Mouse (Mus musculus): ENCODE results near the gene Mars.
"Not testable (repeated sequence)": the region's sequence is repeated elsewhere in the genome, so short reads cannot be mapped to it uniquely, and the experiment has no call there.

Mars gene

DNA sequence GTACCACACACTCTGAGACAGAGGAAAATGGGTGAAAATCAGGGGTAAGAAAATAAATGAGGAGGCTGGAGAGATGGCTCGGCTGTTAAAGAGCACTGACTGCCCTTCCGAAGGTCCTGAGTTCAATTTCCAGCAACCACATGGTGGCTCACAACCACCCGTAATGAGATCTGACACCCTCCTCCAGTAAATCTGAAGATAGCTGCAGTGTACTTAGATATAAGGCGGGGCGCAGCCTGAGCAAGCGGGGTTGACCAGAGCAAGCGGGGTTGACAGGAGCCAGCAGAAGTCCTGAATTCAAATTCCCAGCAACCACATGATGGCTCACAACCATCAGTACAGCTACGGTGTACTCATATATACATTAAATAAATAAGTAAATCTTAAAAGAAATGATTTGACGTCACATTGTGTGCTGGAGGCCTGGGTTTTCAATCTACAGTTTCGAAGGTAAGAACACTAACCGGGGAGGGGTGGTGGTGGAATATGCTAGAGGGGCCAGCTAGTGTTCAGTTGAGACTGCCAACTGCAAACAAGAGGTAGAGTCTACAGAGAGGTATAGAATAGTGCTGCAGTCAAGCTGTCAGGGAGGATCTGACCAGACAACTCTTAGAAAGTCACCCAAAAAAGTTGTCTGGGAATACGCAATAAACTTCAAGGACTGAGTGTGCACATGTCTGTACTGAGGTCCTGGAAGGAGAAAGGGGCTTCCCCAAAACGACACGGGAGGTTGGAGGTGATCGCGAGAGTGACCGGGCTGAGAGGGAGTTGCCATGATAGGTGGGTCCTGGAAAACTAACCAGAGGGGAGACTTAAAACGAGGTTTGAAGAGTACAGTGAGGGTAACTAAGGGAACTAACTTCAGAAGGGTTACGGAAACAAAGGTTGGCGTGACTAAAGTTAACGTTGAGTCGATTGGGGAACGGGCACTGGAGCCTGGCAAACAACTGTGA lies 787 bp downstream of the Mars start:
- peak in 1 of 2 experiments; percentile 48 for DNase-seq

DNA sequence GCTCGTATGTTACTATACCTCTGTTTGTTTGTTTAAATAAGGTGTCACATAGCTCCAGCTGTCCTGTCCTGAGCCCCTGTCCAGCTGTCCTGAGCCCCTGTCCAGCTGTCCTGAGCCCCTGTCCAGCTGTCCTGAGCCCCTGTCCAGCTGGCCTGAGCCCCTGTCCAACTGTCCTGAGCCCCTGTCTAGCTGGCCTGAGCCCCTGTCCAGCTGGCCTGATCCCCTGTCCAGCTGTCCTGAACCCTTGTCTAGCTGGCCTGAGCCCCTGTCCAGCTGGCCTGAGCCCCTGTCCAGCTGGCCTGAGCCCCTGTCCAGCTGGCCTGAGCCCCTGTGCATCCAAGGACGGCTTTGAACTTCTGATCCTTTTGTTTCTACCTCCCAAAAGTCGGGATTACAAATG lies 2.4 kb downstream of the Mars start:
- DNase-seq, result not testable (repeated sequence)

DNA sequence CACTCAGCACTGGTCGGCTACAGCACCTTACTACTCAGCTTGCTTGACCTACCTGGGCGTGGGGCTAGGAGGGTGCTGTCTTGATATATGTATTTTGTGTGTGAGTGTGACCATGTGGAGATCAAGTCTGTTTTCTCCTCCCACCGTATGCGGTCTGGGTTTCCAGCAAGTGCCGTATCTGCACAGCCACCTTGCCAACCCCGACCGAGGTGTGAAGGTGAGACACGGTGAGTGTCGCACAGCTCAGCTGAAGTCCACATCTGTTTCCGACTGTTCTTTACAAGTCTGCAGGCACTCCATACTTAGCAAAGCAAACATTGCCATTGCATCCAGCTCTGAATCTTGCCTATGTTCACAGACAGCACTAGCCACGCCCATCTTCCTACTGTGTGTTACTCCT lies 8.4 kb downstream of the Mars start:
- DNase-seq, result no peak

DNA sequence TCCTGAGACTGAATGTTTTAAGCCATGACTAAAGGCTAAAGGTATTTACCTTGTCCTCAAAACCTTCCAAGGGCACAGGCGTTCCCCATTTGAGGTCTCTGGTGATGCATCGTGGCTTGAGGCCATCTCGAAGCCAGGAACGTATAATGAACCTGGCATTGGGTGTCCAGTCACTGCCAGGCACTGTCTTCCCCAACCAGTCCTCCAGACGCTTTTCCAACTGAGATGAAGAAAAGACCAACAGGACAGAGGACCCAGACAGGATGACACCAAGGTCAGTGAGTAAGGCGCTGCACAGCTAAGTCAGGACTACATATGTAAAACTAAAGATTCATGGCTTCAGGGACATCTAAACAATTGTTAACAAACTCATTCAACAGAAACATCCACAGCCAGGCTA lies 11.2 kb downstream of the Mars start:
- DNase-seq, result no peak

DNA sequence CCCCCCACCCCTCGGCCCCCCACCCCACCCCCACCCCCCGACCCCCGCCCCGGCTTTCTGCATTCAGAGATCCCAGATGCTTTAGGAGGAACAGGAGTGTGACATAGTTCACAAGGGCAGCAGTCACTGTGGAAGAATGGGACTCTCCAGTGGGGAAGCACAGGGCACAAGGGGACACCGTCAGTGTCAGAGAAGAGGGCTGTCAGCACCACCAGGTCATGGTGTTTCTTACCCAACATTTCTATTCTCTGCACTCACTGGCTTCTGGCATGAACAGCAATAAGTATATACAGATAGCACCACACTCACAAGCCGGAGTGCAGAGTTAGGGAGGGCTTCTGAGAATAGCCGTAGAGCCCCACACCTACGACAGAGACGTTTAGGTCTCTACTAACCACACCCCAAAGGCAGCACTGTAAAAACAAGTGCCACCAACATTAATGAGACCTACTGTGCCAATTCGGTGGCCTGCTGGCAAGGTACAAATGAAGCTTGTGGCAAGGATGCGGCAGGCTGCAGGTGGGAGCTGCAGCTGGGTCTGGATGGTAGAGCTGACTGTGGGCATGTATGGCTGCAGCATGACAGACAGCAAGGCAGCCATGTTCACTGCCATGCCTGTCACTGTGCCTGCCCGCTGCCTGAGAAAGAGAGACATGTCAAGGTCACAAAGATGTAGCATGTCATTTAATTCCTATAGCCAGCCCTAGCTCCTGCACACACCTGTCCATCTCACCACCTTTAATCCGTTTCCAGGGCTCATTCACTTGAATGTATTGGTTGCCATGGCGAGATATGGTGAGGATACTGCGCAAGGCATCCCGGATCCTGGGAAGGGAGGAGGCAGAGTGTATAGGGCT lies 14.3 kb downstream of the Mars start:
- DNase-seq, result no peak

DNA sequence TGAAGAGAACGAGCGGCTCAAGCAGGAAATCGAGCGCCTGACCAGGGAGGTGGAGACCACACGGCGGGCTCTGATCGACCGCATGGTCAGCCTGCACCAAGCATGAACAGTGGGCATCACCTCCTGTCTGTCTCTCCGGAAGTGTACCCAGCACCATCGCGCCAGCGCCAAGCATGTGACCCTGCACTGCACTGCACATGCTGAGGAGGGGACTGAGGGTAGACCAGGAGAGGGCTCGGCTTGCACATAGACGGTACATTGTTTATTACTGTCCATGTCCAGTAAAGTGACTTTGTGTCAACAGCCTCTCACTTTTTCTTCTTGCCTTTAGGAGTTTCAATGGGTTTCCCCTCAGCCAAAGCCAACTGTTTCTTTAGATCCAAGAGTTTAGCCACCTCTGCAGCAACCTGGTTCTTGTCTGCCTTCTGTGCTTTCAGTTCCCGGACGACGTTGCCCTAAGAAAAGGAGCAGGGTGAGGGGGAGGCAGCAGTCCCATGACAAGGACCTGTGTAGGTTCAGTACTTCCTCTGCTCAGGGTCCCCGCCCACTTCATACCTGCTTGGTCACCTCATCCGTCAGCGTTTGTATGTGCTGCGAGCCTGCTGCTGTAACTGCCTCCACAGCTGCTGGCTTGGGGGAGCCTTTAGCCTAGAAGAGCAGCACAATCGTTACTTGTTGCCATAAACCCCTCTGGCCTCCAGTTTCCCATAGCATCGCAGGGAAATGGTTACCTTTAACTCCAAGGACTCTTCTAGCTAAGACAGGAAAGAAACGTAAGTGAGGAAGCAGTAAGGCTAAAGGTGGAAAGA lies 15.4 kb downstream of the Mars start:
- DNase-seq, result no peak

DNA sequence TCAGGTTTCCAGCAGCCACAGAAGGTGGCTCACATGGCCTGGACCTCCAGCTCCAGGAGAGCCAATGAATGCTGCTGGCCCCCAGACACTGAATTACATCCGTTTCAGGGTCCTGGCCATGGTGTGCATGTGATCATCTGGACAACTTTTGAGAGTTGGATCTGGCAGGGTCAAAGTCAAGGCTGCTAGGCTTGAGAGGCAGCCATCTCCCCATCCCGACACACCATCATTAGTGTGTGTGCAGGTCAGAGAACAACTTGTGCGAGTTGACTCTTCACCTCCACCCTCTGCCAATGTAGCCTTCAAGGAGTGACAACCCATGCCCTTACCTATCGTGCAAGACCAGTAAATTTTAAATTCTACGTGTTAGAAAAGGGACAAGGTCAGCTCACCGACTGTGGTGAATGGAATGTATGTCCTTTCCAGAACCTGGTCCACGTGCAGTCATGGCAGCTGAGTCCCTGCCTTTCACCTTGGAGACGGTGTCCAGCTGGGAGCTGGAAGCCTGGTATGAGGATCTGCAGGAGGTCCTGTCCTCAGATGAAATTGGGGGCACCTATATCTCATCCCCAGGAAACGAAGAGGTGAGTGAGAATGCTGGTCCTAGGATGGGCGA lies 16.6 kb downstream of the Mars start:
- DNase-seq, result no peak

DNA sequence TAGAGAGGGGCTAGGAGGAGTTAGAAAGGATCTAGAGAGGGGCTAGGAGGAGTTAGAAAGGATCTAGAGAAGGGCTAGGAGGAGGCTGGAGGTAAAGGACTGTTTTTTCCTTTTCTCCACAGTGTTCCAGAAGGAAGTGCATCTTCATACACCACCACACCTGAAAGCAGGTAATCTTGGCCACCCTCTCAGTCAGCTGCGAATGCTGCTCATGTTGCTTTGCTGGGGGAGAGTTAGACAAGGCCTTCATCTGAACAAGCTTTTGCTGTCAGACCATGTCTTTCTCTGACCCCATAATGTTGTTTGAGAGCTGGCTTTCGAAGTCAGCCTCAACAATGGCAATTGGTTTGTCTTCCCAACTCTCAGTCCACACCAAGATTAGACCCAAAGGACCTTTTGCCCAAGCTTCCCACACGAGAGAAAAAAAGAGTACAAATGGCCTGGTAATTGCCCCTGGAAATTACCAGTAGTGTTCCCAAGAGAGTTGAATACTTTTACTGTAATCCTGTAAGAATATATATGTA lies 17.9 kb downstream of the Mars start:
- DNase-seq, result no peak

DNA sequence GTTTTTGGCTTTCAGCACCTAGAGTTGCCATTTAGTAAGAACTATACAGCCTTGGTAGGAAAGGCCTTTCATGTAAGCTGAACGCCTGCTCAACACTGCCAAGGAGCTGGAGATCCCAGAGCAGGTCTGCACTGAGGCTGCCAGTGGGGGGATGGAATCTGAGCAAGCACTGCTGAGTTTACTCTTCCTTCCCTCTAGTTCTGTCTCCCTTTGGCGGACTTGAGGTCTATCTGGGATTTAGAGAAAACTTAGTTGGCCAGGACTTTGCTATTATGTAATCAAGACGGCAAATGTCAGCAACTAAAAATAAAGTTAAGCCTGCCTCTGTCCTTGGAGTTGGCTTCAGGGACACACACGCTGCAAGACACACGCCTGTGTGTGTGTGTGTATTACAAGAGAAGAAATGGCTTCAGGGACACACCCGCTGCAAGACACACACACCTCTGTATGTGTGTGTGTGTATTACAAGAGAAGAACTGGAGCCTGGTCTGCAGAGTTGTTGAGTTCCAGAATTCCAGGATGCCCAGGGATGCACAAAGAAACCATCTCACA lies 18.5 kb downstream of the Mars start:
- DNase-seq, result peak; percentile 33 to 51

DNA sequence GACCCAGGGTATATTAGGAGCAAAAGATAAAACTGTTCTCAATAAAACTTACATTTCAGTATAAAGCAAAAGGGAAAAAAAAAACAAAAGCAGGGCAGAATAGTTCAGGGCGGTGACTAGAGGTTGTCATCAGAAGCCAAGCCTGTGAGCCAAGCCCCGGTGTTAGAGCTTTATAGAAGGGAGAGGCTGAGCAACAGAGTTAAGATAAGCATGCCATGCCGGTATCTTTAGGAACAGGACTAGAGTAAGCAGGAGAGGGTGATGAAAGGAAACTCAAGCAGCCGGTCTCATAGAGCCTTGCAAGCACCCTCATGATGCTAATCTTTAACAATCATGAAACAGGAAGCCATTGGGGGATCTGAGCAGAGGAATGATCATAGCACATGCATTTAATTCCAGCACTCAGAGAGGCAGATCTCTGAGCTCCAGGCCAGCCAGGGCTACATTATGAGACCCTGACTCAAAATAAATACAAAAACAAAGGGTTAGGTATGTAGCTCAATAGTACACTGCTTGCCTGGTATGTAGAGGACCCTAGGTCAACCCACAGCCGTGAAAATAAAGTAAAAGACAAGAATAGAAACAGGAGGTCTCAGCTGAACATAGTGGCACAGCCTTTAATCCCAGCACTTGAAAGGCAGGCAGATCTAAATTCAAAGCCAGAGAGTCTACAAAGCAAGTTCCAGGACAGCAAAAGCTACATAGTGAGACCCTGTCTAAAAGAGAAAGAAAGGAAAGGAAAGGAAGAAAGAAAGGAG lies 19.5 kb downstream of the Mars start:
- DNase-seq, result no peak

DNA sequence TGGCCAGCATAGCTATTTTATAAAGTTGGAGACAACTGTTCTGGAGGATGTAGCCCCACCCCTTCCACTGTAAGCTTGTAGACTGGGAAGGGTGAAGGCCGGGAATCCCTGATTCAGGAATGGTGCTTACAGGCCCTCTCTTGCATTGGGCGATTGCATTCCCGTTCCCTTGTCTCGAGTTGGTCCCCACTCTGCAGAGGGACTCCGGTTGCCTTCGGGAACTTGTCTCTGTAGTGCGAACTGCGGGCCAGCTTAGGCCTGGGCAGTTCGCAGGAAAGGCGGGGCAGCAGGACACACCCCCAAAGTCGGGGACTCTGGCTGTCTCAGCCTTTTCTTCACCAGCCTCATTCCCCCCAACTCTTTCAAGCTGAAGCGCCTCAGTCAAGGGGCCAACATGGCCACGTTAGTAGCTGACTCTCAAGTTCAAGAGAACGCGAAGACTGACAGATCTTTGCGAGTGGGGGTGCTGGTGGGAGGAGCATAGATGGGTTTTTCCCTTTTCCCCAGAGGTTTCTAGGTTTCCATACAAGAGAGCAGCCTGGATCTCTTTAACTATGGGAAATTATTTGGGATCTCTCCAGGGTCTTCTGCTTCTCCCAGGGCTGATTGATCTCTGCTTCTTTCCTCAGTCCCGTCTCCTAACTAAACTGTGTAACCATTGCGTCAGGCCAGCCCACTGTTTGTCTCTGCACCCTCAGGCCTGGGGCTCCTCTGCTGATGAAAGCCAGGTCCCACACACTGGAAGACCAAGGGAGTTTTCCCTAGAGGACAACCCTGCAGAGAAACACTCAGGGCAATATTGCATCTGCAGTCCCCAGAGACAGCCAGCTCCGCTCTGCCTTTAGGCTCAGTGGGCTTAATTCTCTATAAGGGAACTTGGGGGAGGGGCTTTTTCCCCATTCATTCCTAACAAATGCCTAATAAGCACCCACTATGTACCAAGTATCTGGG lies 20.4 kb downstream of the Mars start:
- peak; percentile 70 to 74 for DNase-seq

DNA sequence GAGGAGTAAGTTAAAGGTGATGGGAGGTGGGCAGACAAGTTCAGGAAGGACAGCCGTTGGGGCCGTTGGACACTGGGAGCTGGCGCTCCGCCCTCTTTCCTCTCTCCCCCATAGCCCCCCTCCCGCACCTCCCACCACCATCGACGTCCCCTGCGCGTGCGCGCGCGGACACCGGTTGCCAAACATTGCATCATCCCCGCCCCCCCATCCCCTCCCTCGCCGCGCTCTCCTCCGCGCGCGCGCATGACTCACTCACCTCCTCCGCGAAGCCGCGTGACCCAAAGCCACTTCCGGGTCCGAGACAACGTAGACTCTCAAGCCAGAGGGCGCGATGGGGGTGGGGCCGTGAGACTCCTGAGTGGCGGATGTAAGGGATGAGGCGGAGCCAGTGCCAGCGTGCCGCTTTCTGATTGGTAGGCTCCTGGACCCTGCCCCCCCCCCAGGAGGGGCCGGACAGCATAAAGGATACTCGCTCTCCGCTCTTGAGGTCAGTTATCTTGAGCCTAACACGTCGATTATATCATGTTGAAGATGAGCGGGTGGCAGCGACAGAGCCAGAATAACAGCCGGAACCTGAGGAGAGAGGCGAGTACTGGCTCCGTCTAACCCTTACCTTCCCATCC lies 21.2 kb downstream of the Mars start:
- DNase-seq, result peak; percentile 100

DNA sequence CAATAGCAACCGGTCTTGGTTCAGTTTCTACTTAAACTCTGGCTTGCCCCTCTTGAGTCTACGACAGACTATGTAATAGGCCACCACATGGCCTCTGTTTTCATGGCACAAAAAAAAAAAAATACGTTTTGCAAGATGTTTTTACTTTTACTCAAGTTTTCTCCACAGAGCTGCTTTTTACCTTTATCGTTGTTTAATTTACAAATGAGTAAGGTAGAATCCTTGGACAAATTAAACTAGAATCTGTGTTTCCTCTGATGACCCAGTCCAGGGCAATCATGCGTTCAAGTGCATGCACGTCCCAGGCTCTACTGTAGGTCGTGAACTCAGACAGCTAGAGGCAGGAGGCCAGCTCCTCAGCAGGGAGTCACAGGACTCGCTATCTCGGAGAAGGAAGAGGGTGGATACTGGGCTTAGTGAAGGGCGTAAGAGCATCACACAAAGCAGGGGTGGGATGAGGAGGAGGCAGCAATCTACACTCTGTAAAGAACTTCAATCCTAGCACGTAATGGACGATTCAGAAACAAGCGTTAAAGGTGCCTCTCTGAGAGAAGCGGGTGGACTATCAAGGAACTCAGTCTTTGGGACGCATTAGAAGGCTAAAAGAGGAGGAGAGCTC lies 21.9 kb downstream of the Mars start:
- DNase-seq, result peak; percentile 64 to 65

DNA sequence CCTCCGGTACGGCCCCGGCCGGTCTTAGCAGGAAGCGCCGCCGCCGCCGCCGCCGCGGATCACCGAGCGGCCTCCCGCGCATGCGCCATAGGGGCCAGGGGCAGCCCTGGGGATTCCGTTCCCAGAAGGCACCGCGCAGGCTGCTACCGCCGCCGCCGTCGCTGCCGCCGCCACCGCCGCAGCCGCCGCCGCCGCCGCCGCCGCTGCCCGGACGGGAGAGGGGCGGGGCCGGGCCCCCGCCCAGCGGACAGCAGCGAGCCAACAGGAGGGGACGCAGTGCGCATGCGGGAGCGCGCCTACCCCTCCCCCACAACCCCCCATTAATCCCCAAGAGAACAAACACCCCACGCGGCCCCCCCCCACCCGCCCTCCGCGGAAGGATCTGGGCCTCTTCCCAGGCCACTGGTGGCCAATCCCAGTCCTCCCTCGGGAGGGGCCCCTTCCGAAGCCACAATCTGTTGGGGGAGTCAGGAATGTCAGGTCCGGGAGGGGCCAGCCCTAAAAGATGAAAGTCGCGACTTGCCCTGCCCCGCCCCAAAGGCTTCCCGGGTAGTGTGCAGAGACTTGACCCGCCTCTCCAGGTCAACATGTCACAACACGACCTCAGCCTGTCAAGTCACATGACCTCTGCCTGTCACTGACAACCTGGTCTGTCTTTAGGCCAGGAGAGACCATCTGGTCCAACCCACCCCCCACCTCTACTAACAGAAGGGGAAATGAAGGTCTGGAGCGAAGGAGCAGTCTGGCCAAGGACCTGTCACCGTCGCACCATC lies 22.6 kb downstream of the Mars start, which contains the start of gene Mbd6:
Mbd6 (minus strand) TSS at position 219 of the 773 bp plus-strand sequence.
- peak; percentile 91 to 95 for DNase-seq

DNA sequence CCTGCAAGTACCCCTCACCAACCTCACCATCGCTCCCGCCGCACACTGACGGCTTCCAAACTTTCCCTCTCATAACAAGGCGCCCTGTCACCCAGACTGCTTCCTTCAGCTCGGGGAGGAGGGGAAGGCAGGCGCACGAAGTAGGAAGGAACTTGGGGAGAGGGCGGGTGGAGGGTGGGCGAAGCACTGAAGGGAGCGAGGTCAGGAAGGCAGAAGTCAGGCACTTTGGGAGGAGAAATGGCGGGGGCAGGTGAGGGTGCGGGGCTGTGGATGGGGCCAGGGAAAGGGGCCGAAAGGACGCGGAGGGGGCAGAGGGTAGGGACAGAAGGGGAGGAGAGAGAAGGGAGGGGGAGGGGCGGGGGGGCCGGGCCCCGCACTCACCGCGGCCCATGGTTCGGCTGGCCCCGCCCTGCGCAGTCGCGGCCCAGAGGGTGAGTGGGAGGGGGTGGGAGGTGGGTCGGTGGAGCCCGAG lies 23.2 kb downstream of the Mars start:
- DNase-seq, result peak; percentile 73 to 74

DNA sequence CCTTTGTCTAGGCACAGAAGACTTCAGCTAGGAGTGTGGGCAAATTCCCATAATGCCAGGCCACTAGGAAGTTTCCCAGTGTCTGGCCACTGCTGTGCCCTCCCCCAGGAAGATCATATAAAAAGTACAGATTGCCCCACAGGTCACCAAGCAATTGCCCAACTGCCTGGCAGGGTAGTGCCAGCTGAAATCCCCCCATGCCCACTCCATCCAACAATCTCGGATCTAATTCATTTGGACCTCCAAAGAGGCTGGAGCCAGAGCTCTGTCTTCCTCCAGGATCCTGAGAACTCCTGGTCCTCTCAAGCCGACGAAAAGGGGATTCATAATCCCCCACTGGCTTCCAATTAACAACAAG lies 23.7 kb downstream of the Mars start:
- no peak for DNase-seq

DNA sequence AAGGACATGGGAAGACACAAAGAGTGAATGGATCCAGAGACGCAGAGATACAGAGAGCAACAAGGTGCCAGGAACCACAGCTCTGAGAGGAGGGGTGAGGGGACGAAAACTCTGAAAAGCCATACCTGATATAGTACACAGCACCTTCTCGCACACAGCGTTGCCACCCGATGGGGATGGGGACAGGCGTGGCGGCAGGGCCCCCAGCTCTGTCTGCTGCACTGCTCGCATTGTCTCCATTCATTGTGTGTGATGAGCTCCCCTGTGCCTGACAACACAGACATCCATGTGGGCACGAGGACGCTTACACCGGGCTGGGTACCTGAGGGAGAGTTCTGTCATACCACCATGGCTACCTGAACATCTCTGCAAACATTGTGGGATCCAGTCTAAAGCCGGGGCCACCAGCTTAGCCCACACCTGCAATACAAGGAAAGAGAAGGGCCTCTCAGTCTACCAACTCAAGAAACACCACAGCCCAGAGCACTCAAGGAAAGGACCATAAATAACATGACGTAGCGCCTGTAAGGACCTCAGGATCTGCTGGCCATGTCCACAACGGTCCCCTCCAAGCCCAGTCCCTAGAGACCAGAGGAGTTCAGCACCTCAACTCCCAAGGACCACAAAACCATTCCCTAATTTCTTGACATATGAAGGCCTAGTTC lies 24.2 kb downstream of the Mars start:
- DNase-seq, result no peak

Measured in lung, postnatal 4 days (tissue).